Mouse (Mus musculus): Measurements from ENCODE around the gene Zc3h12d.

- no peak for TF ChIP-seq HCFC1 (IDR thresholded peaks at IDR 0.05; ENCODE audit: borderline replicate concordance, insufficient read depth, low read length)
- TF ChIP-seq MAFK (IDR thresholded peaks at IDR 0.05; ENCODE audit: insufficient read depth, low read depth, low read length) = no peak
- TF ChIP-seq ZNF384 (IDR thresholded peaks at IDR 0.05; ENCODE audit: low read depth, low read length) = no peak
- TF ChIP-seq ZC3H11A (IDR thresholded peaks at IDR 0.05; ENCODE audit: borderline replicate concordance, low read depth, low read length) = no peak
- TF ChIP-seq CHD2 (IDR thresholded peaks at IDR 0.05; ENCODE audit: low read depth, low read length) = no peak
Measured at GRCm38 (mm10) chr10:7838036-7838435, 5.8 kb downstream of the Zc3h12d start.

Data from ES-E14 (cell line).